Mouse (Mus musculus) midbrain, embryonic 10.5 days (tissue): Measurements from ENCODE around the gene Pif1. TPM values are rescaled to one million over a fixed set of nuclear protein-coding genes. Genes with fewer than 3 reads are reported as not detected.
A peak's percentile ranks its signal among the peaks of the same experiment; 100 is the strongest.

Source experiments
- DNase-seq: peaks from one replicate; pipeline ENCODE4 v3.0.0-alpha.2; 2017; ENCODE audit warnings: low spot score
- H3K27ac ChIP-seq: fragments of 300-500 bp; sonication (generic); replicated peaks from 2 replicates; pipeline ENCODE4 v1.5.1; 2016; ENCODE audit warnings: mild to moderate bottlenecking
- H3K27me3 ChIP-seq: fragments of 300-500 bp; sonication (generic); 2 replicates; pipeline ENCODE4 v1.6.1; 2016; ENCODE audit warnings: low read depth, mild to moderate bottlenecking; ENCODE audit not compliant: poor library complexity, severe bottlenecking
- H3K36me3 ChIP-seq: fragments of 300-500 bp; sonication (generic); 2 replicates; pipeline ENCODE4 v1.6.1; 2016; ENCODE audit warnings: mild to moderate bottlenecking, moderate library complexity
- H3K4me1 ChIP-seq: fragments of 300-500 bp; sonication (generic); 2 replicates; pipeline ENCODE4 v1.6.1; 2016
- H3K4me3 ChIP-seq: fragments of 300-500 bp; sonication (generic); 2 replicates; pipeline ENCODE4 v1.5.1; 2016; ENCODE audit warnings: mild to moderate bottlenecking, moderate library complexity
- H3K9me3 ChIP-seq: fragments of 300-500 bp; sonication (generic); replicated peaks from 2 replicates; pipeline ENCODE4 v1.6.1; 2016; ENCODE audit warnings: mild to moderate bottlenecking
- WGBS: fragments of 180-500 bp; shearing (Covaris S2); methylation state at CpG from one replicate; pipeline ENCODE4 v1.1.7; 2016; 5-methylcytosine and 5-hydroxymethylcytosine counted together
- polyA plus RNA-seq: library from polyadenylated mRNA; unstranded; fragments of >200 nt; fragmentation: Nextera tagmentation; extraction: Ambion mirVana; gene quantifications from 2 replicates; pipeline ENCODE4 v1.2.1, GENCODE M21; 2016

Pif1 gene
- polyA plus RNA-seq, result 27.8 and 29.3 TPM in 2 replicates

DNA sequence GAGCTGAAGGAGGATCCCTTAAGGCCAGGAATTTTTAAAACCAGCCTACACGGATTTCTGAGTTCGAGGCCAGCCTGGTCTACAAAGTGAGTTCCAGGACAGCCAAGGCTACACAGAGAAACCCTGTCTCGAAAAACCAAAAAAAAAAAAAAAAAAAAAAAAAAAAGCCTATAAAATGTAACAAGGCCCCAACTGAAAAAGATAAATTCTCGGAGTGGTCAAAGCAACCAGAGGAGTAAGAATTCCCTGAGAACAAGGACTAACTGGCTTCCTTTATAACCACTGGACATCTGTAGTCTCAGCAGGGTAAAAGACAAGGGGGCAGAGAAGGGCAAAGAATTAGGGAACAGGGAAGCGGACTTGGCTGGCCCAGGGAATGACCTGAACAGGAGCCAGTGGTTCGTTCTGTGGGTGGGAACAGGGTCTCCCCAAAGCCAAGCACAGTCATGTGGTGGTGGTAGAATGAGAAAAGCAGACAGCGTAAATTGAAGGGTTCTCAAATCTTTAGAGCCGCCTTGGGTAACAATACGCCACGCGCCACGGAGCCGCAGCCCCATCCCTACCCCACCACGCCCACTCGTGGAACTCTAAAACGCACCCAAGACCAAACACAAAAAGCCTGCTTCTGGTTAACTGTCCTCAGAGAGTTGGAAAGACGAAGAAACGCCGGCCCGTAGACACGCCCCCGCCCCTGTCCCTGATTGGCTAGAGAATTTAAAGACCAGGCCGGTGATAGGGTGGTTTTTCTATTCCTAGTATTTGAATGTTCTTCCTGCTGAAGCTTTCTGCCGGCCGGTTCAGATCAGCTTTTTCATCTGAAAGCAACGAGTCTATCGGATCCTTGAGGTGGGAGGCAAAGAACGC, at the start of gene Pif1:
Gene Pif1 (plus strand): TSS at position 755 of the 864 bp plus-strand sequence.
- Histone ChIP-seq H3K36me3 (peaks cover 28% of the 10 kb centered on the region), H3K27me3 (no peaks in the 10 kb centered on the region), H3K4me1 (peaks cover 37% of the 10 kb centered on the region), H3K4me3 (peak within 1 kb of the TSS; percentile 79), H3K27ac (peak within 1 kb of the TSS; percentile 88), H3K9me3 (no peaks in the 10 kb centered on the region)
- 10% methylated on average over 28 of the region's 28 CpGs for WGBS
- peak; percentile 91 for DNase-seq

DNA sequence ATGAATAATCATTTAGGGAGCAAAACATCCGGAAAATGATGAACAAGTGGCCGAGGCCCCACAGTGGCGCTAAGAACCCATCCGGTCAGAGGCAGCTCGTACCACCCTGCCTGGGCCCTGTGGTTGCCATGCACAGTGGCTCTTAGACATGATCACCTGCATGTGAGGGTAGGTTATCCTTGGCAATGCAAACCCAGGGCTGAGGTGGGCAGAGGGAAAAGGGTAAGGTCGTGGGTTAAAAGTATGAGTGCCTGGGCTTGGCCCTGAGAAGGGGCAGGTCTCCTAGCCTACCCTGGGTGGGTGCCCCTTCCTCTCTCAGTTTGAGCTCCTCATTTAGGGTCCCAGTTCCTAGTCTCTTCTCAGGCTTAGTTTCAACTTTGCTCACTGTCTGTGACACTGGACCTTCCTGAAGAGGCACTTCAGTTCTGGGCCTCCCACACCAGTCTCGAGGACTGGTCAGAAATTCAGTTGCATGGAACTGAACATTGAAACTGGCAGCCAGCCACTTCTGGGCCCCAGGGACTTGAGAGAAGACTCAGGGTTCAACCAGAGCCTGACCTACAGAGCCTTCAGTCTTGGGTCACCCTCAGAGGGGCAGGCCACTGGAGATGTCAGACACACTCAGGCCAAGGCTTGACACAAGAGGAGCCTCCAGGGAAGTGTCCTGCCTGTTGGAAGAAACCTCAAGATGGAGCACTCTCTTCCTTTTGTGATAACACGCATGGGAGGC, 48.9 kb upstream of the Pif1 start:
- H3K27me3 ChIP-seq, result no peaks in the 10 kb centered on the region
- 0 out of 2 replicates have a peak, but pooled peaks cover 6% of the 10 kb centered on the region for H3K9me3 ChIP-seq
- peaks cover 2% of the 10 kb centered on the region; the same call in 1 of the 2 replicates for H3K4me1 ChIP-seq
- H3K4me3 ChIP-seq, result no peak overlapping the region
- no peak for DNase-seq
- H3K36me3 ChIP-seq, result no peaks in the 10 kb centered on the region
- H3K27ac ChIP-seq, result no peak overlapping the region
- 91% methylated on average over 8 of the region's 8 CpGs for WGBS

DNA sequence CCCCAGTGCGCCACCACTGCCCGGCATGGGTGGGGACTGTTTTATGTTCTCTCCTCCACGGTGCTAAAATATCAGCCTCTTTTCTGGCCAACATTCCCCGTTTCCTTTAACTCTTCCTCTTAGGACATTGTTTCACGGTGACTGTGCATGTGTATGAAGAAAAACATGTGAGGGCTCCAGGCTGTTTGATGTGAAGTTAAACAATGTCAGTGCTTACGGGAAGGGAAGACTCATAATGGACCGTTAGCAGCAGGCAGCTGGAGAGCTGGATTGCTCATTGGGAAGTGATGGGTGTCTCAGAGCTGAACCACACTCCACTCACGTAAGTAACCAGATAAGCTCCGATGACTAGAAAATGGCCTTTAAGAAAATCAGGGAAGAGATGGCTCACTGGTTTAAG, 47.3 kb upstream of the Pif1 start:
- Histone ChIP-seq H3K36me3 (no peaks in the 10 kb centered on the region), H3K9me3 (no peaks in the 10 kb centered on the region), H3K27ac (no peak overlapping the region), H3K27me3 (no peaks in the 10 kb centered on the region), H3K4me3 (no peak overlapping the region), H3K4me1 (peaks cover 2% of the 10 kb centered on the region; the same call in 1 of the 2 replicates)
- DNase-seq, result no peak
- WGBS, result 94% methylated on average over 9 of the region's 9 CpGs

DNA sequence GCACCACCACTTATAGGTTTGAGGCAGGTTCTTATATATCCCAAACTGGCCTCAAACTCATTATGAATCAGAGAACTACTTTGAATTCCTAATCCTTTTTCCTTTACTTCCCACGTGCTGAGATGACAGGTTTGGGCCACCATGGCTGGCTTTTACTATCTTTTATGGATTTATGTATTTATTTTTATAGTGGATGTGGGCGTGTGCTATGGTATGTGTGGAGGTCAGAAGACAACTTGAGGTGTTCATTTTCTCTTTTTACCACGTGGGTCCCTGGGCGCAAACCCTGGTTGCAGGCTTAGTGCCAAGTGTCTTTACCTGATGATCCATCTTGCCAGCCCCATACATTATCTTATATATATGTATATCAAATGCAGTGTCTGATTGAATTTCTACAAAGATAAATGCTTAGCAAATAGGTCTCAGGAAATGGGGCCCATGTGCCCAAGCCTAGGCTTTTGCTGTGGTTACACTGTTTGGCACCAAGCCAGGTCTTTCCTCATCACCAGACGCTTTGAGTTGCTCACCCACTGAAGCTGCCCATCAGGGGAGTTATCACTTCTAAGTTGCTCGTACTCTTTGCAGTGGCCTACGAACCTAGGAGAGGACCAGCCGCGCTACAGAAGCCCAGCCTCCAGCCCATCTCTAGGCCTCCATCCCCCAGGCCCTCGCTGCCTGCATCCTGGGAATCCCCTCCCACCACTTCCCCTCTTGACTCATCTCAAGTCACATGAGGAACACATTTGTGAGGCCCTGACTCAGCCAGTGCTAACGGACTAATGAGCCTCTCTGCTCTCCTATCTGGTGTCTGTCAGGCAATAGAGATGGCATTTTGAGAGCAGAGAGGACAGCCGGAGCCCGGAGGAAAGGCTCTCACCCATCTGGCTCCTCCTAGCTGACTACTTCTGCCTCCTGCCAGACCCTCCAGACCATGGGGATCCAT, 45.6 kb upstream of the Pif1 start:
- WGBS, result 79% methylated on average over 13 of the region's 13 CpGs
- Histone ChIP-seq H3K9me3 (no peaks in the 10 kb centered on the region), H3K36me3 (no peaks in the 10 kb centered on the region), H3K4me1 (peaks cover 10% of the 10 kb centered on the region; the same call in 1 of the 2 replicates), H3K27ac (no peak overlapping the region), H3K4me3 (no peak overlapping the region), H3K27me3 (no peaks in the 10 kb centered on the region)
- DNase-seq, result no peak

DNA sequence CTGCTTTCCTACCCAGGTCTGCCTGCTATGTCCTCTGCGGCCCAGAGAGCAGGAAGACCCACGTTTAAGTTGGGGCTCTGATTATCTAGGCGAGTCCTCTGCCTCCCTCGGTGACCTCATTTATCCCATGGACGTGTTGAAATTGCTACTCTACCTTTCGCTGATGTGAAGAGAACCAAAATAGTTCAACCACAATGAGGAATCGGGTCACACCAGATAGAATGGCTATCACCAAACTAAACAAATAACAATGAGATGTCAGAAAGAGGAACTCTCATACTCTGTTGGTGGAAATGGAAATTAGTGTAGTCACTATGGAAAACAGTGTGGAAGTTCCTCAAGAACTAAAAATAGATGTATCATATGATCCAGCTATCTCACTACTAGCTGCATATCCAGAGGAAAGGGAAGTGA, 44.8 kb upstream of the Pif1 start:
- peaks cover 16% of the 10 kb centered on the region; the same call in 1 of the 2 replicates for H3K4me1 ChIP-seq
- H3K27me3 ChIP-seq, result no peaks in the 10 kb centered on the region
- H3K27ac ChIP-seq, result no peak overlapping the region
- H3K9me3 ChIP-seq, result no peaks in the 10 kb centered on the region
- H3K36me3 ChIP-seq, result no peaks in the 10 kb centered on the region
- no peak for DNase-seq
- 82% methylated on average over 7 of the region's 7 CpGs for WGBS
- no peak overlapping the region for H3K4me3 ChIP-seq

DNA sequence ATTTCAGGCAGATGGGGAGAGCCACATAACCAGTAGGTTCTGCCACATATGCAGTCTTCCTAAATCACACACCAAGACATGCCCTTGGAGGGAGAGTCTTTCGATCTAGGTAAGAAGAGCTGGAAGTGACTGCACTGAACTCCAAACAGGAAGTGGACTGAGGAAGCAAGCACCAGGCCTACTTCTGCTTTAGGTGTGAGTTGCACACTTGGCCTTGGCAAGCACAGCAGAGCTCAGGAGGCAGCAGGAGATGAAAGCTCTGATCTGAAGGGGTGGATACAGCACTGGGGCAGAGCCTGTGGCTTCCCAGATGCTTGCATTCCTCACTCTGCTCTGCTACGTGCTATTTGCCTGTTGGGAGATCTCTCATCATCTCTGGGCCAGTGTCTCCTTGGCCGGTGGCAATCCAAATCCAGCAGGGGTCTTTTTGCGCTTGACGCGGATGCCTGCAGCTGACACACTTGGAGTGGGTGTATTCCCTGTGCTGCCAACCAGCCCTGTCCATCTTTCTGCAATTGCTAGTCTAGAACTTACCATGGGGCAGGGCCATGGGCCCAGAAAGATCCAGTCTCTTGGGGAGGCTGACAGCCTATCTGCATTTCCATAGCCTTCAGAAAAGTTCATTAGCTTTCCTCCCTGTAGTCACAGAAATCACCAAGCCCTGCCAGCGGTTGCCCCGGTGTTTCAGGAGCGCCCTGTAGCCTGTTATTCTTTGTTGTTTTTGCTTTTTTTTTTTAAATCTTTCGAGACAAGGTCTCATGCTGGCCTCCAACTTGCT, 41.1 kb upstream of the Pif1 start:
- WGBS, result 79% methylated on average over 10 of the region's 10 CpGs
- H3K36me3 ChIP-seq, result no peaks in the 10 kb centered on the region
- no peak overlapping the region for H3K4me3 ChIP-seq
- peak overlapping the region; percentile 28; the same call in 1 of the 2 replicates for H3K27ac ChIP-seq
- no peak for DNase-seq
- peaks cover 47% of the 10 kb centered on the region for H3K4me1 ChIP-seq
- no peaks in the 10 kb centered on the region for H3K27me3 ChIP-seq
- no peaks in the 10 kb centered on the region for H3K9me3 ChIP-seq

DNA sequence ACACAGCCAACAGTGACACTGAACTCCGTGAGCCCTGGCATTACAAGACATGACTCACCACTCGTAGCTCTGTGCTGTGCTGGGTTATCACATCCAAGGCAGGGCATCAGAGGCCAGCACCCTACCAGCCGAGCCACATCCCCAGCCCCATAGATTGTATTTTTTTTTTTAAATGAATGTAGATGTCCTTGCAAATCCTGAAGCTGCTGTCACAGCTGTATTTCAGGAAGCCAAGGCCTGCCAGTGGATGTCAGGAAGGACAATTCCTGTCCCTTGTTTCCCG, 40.6 kb upstream of the Pif1 start:
- no peak for DNase-seq
- peaks cover 52% of the 10 kb centered on the region for H3K4me1 ChIP-seq
- H3K9me3 ChIP-seq, result no peaks in the 10 kb centered on the region
- no peaks in the 10 kb centered on the region for H3K36me3 ChIP-seq
- H3K4me3 ChIP-seq, result no peak overlapping the region
- H3K27me3 ChIP-seq, result no peaks in the 10 kb centered on the region
- 0 out of 2 replicates have a peak overlapping the region, but pooled peaks have one; percentile 28 for H3K27ac ChIP-seq
- 73% methylated on average over 4 of the region's 4 CpGs for WGBS

DNA sequence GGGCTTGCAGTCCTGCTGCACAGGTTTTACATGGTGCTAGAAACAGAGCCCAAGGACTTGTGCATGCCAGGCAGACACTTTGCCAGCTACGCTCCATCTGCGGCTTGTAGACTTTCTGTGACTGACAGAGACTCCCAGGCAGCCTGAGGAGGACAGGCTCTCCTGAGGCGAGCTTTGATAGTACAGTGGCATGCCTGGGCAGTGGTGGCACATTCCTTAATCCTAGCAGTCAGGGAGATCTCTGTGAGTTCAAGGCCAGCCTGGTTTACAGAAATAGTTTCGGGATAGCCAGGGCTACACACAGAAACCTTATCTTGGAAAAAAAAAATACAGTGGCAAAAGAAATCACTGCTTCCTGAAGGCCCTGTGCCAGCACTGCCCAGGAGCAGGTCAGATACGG, 39.8 kb upstream of the Pif1 start:
- DNase-seq, result no peak
- H3K27ac ChIP-seq, result 0 out of 2 replicates have a peak overlapping the region, but pooled peaks have one; percentile 6

DNA sequence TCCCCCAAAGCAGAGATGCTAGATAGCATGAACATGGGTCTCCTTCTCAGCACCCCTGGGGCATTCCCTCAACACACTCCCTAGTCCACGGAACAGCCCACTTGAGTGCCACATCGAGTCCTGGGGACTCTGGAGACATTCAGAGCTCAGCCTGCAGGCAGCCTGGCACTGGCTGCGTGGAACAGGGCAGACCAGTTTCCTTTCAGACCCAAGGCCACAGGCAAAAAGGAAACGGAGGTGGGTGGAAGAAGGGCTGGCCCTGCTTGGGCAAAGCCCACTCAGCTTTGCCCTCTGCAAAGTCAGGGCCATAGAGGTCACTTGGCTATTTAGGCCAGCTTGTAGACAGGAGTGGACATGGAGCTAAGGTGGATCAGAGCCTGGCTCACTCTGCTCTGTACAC, 39.1 kb upstream of the Pif1 start:
- Histone ChIP-seq H3K4me1 (peaks cover 53% of the 10 kb centered on the region), H3K27ac (peak overlapping the region; percentile 49; the same call in 1 of the 2 replicates), H3K36me3 (peaks cover 8% of the 10 kb centered on the region; the same call in 1 of the 2 replicates), H3K27me3 (no peaks in the 10 kb centered on the region), H3K9me3 (no peaks in the 10 kb centered on the region), H3K4me3 (no peak overlapping the region)
- no peak for DNase-seq
- 82% methylated on average over 4 of the region's 4 CpGs for WGBS

More for the DNA sequence above, 39.8 kb upstream of the Pif1 start:
- no peaks in the 10 kb centered on the region for H3K27me3 ChIP-seq
- peaks cover 53% of the 10 kb centered on the region for H3K4me1 ChIP-seq
- H3K36me3 ChIP-seq, result peaks cover 2% of the 10 kb centered on the region; the same call in 1 of the 2 replicates
- 86% methylated on average over 5 of the region's 5 CpGs for WGBS
- no peak overlapping the region for H3K4me3 ChIP-seq
- no peaks in the 10 kb centered on the region for H3K9me3 ChIP-seq

DNA sequence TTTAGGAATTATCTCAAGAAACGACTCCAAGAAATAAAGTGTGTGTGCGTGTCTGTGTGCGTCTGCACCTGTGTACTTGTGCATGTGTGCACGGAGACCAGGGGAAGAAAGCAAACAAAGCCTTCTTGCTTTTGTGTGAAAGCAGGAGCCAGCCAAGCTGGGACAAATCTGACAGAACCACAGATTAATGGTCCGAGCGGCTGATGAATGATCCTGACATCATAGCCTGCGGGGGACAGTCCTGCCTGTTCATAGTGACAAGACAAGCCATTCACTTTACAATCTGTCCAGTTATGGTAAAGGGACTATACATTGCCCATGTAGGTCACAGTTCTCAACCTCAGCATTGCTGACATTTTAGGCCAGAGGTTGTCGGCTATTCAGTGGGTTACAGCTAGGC, 38.6 kb upstream of the Pif1 start:
- no peak overlapping the region for H3K4me3 ChIP-seq
- peaks cover 53% of the 10 kb centered on the region for H3K4me1 ChIP-seq
- no peak for DNase-seq
- peak overlapping the region; percentile 49; the same call in 1 of the 2 replicates for H3K27ac ChIP-seq
- WGBS, result 89% methylated on average over 8 of the region's 8 CpGs
- peaks cover 12% of the 10 kb centered on the region; the same call in 1 of the 2 replicates for H3K36me3 ChIP-seq
- H3K27me3 ChIP-seq, result no peaks in the 10 kb centered on the region
- H3K9me3 ChIP-seq, result no peaks in the 10 kb centered on the region

DNA sequence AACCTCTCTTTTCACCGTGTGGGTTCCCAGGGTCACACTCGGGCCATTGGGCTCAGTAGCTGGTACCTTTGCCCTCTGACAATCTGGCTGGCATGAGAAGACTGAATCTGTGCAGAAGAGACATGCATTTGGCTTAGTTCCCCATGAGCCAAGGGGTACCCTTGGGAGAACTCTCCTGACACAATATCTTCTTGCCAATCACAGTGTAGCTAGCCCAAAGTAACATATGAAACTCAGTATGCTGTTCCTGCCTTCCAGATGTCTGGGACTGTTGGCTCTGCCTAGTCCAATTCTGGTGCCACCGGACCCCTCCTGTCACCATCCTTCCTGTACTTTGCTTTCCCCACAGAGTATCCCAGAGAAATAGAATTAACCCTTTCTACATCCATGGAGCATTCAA, 37.8 kb upstream of the Pif1 start:
- no peaks in the 10 kb centered on the region for H3K27me3 ChIP-seq
- 97% methylated on average over 3 of the region's 3 CpGs for WGBS
- no peaks in the 10 kb centered on the region for H3K9me3 ChIP-seq
- no peak overlapping the region for H3K27ac ChIP-seq
- no peak overlapping the region for H3K4me3 ChIP-seq
- no peak for DNase-seq
- peaks cover 12% of the 10 kb centered on the region; the same call in 1 of the 2 replicates for H3K36me3 ChIP-seq
- H3K4me1 ChIP-seq, result peaks cover 53% of the 10 kb centered on the region
